Mouse (Mus musculus) liver (tissue): ENCODE measurements at regions not wholly inside any gene's neighbourhood (a gene's known extent, or its start where the extent isn't known, plus 50 kb on each side); places are given as distances from the start of the nearest gene placed in this dataset.

Source experiments
- DNase-seq: peaks from one replicate; pipeline ENCODE4 v3.0.0-alpha.2; 2020; ENCODE audit warnings: mixed read lengths

GRCm38 (mm10) chr13:110541288-110542148, 146.7 kb downstream of the Plk2 start:
- no peak for DNase-seq

DNA sequence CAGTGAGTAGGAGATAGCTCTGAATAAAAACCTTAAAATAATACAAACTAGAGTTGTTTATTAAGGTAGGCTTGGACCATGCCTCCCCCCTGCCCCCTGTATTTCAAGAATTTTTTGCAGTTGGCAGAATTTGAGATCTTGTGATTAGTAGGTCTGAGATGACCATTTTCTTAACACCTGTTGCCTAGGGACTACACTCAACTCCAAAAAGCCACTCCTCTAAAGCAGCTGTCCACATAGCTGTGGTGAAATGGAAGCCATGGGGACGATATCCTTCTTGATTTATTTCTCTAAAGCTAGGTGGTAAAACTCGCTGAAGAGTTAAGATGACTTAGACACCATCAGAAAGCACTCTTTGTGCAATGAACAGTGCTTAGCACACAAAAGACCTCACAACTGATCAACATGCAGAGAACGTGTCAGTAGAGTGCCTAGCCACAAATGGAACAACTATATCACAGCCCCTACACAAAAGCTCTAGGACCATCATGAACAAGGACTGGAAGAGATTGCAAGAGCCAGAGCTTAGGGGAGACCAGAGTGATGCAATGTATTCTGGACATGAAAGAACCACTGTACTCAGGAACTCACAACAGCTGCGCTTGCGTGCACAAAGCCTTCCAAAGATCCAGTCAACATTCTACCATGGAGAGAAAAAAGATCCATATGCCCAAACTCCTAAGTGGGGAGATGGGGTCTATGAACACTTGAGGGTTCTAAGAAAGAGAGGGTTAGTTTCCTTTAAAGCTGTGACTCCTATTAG, 147.6 kb downstream of the Plk2 start:
- DNase-seq = no peak

DNA sequence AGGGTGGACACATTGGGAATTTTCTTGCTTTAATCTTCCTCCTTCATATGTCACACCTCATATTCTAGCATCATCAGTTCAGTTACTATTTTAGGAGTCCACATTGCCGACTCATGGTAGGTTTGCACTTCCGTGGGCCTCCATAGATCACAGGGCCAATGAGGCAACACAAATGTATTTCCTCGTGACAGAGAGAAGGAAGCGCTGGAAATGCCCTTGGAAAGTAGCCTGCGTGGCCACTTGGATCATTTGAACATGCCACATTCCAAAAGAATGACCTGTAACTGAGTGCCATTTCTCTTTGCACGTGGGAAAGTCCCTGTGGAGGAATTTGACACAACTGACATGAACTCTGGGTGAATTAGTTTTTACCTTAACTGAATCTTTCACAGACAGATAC, 150.6 kb downstream of the Plk2 start:
- DNase-seq = no peak

DNA sequence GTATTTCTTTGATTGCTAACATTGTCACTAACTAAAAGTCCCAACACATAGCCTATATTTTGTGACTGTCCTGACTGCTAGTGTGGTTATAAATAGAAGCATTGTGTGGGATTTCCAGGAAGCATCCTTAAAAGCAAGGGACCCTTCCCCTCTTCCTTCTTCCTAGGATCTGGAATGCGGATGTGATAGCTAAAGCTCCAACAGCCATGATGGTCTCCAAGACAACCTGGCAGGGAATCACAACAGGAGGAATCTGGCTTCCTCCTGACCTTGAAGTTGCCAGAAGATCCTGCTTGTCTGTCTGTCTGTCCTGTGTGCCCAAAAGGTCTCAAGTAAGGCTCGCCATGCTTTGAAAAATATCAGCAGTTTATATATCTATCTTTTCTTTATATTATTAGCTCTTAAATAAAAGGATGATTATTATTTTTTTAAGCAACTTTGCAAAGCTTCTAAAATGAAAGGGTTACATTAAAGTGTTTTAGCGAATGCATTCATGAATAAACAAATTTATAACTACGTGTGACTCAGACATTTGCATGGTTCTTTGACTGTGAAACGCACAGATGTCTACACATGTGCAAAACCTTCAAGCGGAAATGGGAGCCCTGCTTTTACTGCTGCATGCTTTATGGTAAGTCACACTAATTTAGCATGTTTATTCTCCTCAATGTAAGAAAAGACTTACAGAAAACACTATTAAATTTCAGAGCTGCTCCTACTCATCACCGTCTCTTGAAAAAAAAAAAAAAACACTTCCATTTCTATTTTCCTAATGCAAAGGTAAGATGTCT, 160.9 kb downstream of the Plk2 start:
- DNase-seq = no peak

DNA sequence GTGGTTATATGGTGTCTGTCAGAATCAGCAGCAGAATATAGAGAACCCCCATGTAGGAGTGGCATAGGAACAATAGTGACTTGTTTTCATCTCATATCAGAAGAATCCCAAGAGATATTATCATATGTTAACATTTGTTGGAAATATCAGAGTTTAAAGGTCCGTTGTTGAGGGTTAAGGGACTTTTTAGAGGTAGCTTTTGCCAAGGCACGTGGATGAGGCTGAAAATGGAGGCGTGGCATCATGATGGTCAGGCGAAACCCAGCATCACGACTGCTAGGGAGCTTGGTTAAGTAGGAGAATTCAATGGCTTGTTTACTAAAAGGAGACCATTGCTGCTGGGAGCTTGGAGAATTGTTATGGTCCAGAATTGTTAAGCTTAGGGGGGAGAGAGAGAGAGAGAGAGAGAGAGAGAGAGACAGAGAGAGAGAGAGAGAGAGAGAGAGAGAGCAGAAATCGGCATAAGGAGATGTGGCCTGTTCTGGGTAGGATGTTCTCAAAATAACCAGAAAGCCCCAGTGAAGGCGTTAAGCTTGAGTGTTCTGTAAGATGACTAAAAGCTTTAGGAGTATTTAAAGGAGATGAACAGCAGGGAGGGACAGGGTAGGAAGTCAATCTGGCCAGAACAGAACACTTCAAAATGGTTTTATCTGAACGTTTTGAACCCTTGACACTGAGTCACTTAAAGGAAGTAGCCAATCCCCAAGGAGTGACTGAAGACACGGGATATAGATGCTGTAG, 161.7 kb downstream of the Plk2 start:
- no peak for DNase-seq

DNA sequence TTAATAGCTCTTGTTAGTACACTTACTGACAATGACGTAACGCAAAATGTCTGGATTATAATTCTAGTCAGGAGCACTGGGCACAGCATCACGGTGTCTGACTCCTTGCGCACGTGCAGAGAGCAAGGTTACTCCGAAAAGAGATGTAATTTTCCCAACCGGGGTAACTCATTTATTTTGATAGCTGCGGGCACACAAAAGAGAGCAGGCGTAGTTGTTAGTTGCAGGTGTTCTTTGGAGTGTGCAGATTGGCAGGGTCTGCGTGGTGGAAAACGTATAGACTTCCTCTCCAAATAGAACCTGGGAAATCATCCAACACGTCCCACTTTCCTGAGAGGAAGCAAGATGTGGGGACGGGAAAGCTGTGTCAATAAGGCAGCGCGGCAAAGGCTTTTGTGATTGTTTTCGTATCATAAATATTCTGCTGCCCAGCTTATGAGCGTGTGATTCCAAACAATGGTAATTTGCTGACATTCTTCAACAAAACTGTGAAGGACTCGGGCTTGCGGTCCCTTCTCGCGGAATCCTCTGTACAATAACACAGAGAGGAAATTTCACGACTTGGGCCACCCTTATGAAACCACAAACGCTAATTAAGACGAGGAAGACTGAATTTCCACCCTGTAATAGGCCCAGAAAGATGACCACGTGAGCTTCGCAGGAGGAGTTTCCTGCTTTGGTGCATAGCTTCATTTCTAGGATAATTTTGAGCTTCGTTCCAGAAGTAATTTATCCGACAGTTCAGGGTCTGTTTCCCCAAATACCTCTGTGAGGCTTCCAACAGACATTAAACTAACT, 163.3 kb downstream of the Plk2 start:
- DNase-seq = no peak

DNA sequence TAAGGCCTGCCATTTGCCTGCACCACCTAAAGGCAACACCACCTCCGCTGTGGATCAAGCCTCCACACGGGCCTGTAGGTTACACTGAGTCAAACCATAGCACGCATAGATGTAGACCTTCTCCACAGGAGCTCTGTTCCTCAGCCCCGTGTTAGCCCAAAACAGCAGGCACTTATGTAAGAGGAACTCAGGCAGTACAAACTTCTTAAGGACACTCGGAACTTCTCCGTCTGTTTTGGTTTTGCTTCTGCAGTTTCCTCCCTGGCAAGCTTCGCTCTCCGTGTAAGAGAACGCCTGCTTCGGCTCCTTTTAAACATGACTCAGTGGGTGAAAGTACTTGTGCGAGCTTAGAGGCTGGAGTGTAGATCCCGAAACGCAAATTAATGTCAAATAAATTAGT, 165.7 kb downstream of the Plk2 start:
- DNase-seq = no peak

- no peak for DNase-seq
Observed at GRCm38 (mm10) chr13:110562499-110562898, 167.7 kb downstream of the Plk2 start.

- DNase-seq = no peak
Observed at GRCm38 (mm10) chr13:110562902-110563301, 168.1 kb downstream of the Plk2 start.

- DNase-seq = peak; percentile 13
Observed at GRCm38 (mm10) chr13:110563967-110564366, 169.1 kb downstream of the Plk2 start.

- no peak for DNase-seq
Observed at GRCm38 (mm10) chr13:110568482-110569179, 173.8 kb downstream of the Plk2 start.

DNA sequence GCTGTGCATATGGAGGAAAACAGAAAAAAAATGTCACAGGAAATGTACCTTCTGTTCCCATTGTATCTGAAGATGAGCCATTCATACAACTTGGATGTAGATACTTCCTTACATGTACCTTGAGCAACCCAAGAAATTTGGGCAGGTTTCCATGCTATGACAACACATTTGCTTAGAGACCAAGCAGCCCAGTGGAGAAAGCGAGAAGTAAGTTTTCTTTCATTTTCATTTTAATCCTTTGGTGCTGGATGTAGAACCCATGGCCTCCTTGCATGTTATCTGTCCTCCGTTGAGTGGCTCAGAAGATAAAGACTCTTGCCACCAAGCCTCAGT, 174.3 kb downstream of the Plk2 start:
- DNase-seq = no peak

DNA sequence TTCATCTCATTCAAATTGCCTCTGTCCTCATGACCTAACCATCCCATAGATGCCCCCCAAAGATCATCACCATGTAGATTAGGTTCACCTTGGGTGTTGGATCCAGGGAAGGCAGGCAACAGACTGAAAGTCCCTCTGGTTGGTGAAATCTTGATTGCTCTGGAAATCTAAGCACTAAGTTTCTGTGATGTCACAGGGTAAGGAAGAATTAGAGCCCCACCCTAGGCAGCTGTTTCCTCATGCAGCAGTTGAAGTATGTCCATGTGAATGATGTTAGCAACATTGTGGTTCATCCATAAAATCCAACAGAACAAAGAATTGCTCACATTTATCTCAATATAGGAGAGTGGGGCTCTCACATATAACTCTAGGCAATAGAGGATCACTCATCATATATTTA, 175.5 kb downstream of the Plk2 start:
- no peak for DNase-seq

DNA sequence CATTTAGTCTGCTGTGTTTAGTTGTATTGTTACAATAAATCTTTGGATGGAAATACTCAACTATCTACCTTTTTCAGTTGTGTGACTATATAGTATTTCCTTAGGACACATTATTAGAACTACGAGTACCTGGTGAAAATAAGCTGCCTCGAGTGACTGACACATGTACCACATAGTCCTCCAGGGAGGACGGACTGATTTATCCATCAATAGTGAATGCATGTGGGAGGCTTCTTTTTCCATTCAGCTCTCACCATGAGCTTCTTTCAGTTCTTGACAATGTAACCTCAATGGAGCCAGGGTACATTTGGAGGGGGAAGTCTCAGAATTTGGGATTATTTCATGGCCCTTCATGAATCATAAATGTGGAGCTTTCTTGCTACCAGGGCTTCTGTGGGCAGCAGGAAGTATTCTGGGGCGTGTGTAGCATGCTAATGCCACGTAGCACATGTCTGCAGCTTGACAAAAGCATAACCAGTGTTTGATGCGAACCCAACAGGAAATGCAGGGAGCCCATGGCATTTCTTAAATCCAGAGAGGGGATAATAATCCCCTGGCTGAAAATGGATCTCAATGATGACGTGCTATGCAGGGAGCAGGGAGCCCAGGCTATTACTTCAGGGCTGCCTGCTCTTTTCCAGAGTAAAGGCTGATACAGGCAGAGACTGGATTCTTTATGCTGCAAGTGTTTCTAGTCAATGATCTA, 178.7 kb downstream of the Plk2 start:
- DNase-seq = no peak

GRCm38 (mm10) chr13:110574764-110575471, 180.1 kb downstream of the Plk2 start:
- no peak for DNase-seq

- DNase-seq = no peak
Observed at GRCm38 (mm10) chr13:110578159-110578558, 183.3 kb downstream of the Plk2 start.

DNA sequence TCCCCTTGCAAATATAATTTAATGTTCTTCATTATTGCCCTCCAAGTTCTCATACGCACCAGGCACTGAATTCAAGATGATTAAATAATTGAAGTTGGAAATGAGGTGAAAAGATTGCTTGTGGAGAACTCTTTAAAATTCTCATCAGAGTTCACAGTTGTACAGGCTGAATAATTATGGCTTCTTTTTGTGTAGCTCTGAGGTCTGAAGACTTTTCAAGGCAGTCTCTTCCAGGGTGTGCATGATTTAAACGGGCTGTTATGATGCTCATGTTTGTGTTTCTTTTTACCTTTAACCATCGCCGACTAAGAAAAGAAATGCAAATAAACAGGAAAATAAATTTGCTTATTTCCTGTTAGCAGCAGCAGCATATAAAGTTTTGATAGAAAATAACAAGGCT, 185.3 kb downstream of the Plk2 start:
- no peak for DNase-seq

- no peak for DNase-seq
Observed at GRCm38 (mm10) chr13:110580570-110580969, 185.7 kb downstream of the Plk2 start.

DNA sequence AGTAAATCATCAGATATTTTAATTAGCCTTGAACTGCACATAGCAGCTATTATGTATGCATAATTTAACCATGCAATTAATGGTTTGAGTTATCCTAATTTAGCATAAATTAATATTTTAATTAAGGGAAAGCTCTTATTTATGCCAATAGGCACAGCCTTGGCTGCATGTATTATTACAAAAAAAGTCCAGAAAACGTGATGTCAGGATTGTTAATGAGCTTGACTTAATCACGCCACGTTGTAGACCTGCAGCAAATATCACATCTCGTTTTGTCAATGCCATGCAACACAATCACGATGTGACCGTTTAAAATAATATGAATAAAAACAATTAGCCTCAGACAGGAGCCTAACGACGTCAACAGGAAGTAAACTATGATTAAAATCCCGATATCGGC, 189.9 kb downstream of the Plk2 start:
- no peak for DNase-seq

DNA sequence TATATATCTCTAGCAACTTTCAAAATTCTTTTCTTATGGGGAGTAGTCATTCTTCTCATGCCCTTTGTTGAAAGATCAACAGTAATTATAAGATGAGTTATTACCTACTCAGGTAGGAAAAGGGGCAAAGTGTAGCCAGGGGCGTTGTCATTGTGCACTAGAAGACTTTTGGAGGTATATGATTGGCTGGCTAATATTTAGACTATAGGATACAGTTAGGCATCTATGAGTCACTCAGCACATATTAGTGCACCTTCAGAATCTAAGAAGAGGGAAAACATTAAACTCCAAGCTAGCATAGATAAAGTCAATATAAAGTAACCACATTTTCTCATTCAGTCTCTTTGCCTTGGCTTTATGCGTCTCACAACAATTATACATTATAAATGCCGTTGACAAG, 199.8 kb downstream of the Plk2 start:
- DNase-seq = no peak
